Mouse (Mus musculus): ENCODE results near the gene Cep170b. TPM values are rescaled to one million over a fixed set of nuclear protein-coding genes. Genes with fewer than 3 reads are reported as not detected.

Cep170b gene
- polyA plus RNA-seq, 1 experiment from 2014 or later, result 20.1 TPM

- Histone ChIP-seq H3K9me3 (no peaks in the 10 kb centered on the region), H3K36me3 (peaks cover 12% of the 10 kb centered on the region; the same call in 1 of the 2 replicates), H3K4me1 (replicated peaks) (0 out of 2 replicates have a peak, but pooled peaks cover 4% of the 10 kb centered on the region), H3K27ac (no peak overlapping the region), H3K4me3 (replicated peaks) (no peak overlapping the region), H3K27me3 (replicated peaks) (no peaks in the 10 kb centered on the region), H3K9ac (no peak overlapping the region), H3K4me2 (replicated peaks) (no peak overlapping the region)
- ATAC-seq, result no peak
- 90% methylated on average over 10 of the region's 10 CpGs for WGBS
Measured at GRCm38 (mm10) chr12:112732591-112732990, 12.3 kb downstream of the Cep170b start.

GRCm38 (mm10) chr12:112734108-112734820, 14.0 kb downstream of the Cep170b start:
- H3K4me1 ChIP-seq (replicated peaks), result no peaks in the 10 kb centered on the region
- no peak overlapping the region for H3K9ac ChIP-seq
- WGBS, result 73% methylated on average over 2 of the region's 2 CpGs
- H3K36me3 ChIP-seq, result peaks cover 23% of the 10 kb centered on the region
- H3K4me3 ChIP-seq (replicated peaks), result no peak overlapping the region
- H3K27me3 ChIP-seq (replicated peaks), result no peaks in the 10 kb centered on the region
- H3K4me2 ChIP-seq (replicated peaks), result no peak overlapping the region
- ATAC-seq, result no peak
- no peaks in the 10 kb centered on the region for H3K9me3 ChIP-seq
- no peak overlapping the region for H3K27ac ChIP-seq

- H3K9me3 ChIP-seq, result no peaks in the 10 kb centered on the region
- no peak overlapping the region for H3K4me3 ChIP-seq (replicated peaks)
- H3K4me2 ChIP-seq (replicated peaks), result no peak overlapping the region
- no peaks in the 10 kb centered on the region for H3K4me1 ChIP-seq (replicated peaks)
- peaks cover 26% of the 10 kb centered on the region for H3K36me3 ChIP-seq
- H3K27ac ChIP-seq, result no peak overlapping the region
- 87% methylated on average over 19 of the region's 19 CpGs for WGBS
- H3K9ac ChIP-seq, result no peak overlapping the region
- H3K27me3 ChIP-seq (replicated peaks), result no peaks in the 10 kb centered on the region
- no peak for ATAC-seq
Measured at GRCm38 (mm10) chr12:112734881-112735655, 14.8 kb downstream of the Cep170b start.

GRCm38 (mm10) chr12:112735896-112736635, 15.8 kb downstream of the Cep170b start:
- H3K4me1 ChIP-seq (replicated peaks), result no peaks in the 10 kb centered on the region
- H3K4me3 ChIP-seq (replicated peaks), result no peak overlapping the region
- H3K9ac ChIP-seq, result no peak overlapping the region
- no peak overlapping the region for H3K4me2 ChIP-seq (replicated peaks)
- no peak for ATAC-seq
- 92% methylated on average over 29 of the region's 29 CpGs for WGBS
- no peaks in the 10 kb centered on the region for H3K27me3 ChIP-seq (replicated peaks)
- H3K9me3 ChIP-seq, result no peaks in the 10 kb centered on the region
- H3K36me3 ChIP-seq, result peaks cover 26% of the 10 kb centered on the region
- no peak overlapping the region for H3K27ac ChIP-seq

GRCm38 (mm10) chr12:112736636-112736925, 16.3 kb downstream of the Cep170b start:
- H3K9me3 ChIP-seq, result no peaks in the 10 kb centered on the region
- no peak overlapping the region for H3K9ac ChIP-seq
- no peak for ATAC-seq
- no peak overlapping the region for H3K4me2 ChIP-seq (replicated peaks)
- WGBS, result 88% methylated on average over 10 of the region's 10 CpGs
- H3K27me3 ChIP-seq (replicated peaks), result no peaks in the 10 kb centered on the region
- H3K4me3 ChIP-seq (replicated peaks), result no peak overlapping the region
- no peaks in the 10 kb centered on the region for H3K4me1 ChIP-seq (replicated peaks)
- H3K27ac ChIP-seq, result no peak overlapping the region
- peaks cover 26% of the 10 kb centered on the region for H3K36me3 ChIP-seq

- 89% methylated on average over 7 of the region's 7 CpGs for whole genome bisulfite sequencing
- Histone ChIP-seq H3K27me3 (replicated peaks) (no peaks in the 10 kb centered on the region), H3K4me2 (replicated peaks) (no peak overlapping the region), H3K4me1 (replicated peaks) (no peaks in the 10 kb centered on the region), H3K9me3 (no peaks in the 10 kb centered on the region), H3K9ac (no peak overlapping the region), H3K4me3 (replicated peaks) (no peak overlapping the region), H3K27ac (no peak overlapping the region), H3K36me3 (peaks cover 28% of the 10 kb centered on the region)
- no peak for ATAC-seq
Measured at GRCm38 (mm10) chr12:112737081-112737480, 16.8 kb downstream of the Cep170b start.

GRCm38 (mm10) chr12:112737761-112738160, 17.5 kb downstream of the Cep170b start:
- no peaks in the 10 kb centered on the region for H3K27me3 ChIP-seq (replicated peaks)
- H3K4me1 ChIP-seq (replicated peaks), result peaks cover 7% of the 10 kb centered on the region; the same call in 1 of the 2 replicates
- ATAC-seq, result no peak
- no peak overlapping the region for H3K4me3 ChIP-seq (replicated peaks)
- no peak overlapping the region for H3K9ac ChIP-seq
- no peak overlapping the region for H3K4me2 ChIP-seq (replicated peaks)
- WGBS, result 90% methylated on average over 14 of the region's 14 CpGs
- H3K9me3 ChIP-seq, result no peaks in the 10 kb centered on the region
- H3K36me3 ChIP-seq, result peaks cover 28% of the 10 kb centered on the region
- H3K27ac ChIP-seq, result no peak overlapping the region

GRCm38 (mm10) chr12:112738281-112739022, 18.2 kb downstream of the Cep170b start:
- Histone ChIP-seq H3K9ac (no peak overlapping the region), H3K4me2 (replicated peaks) (no peak overlapping the region), H3K4me3 (replicated peaks) (no peak overlapping the region), H3K9me3 (no peaks in the 10 kb centered on the region), H3K27ac (no peak overlapping the region), H3K27me3 (replicated peaks) (no peaks in the 10 kb centered on the region), H3K4me1 (replicated peaks) (peaks cover 13% of the 10 kb centered on the region; the same call in 1 of the 2 replicates), H3K36me3 (peaks cover 28% of the 10 kb centered on the region)
- 92% methylated on average over 31 of the region's 31 CpGs for WGBS
- no peak for ATAC-seq

GRCm38 (mm10) chr12:112739023-112739568, 18.8 kb downstream of the Cep170b start:
- Histone ChIP-seq H3K9ac (no peak overlapping the region), H3K9me3 (no peaks in the 10 kb centered on the region), H3K36me3 (peaks cover 28% of the 10 kb centered on the region), H3K4me1 (replicated peaks) (peaks cover 17% of the 10 kb centered on the region; the same call in 1 of the 2 replicates), H3K4me3 (replicated peaks) (no peak overlapping the region), H3K27me3 (replicated peaks) (no peaks in the 10 kb centered on the region), H3K4me2 (replicated peaks) (no peak overlapping the region), H3K27ac (no peak overlapping the region)
- ATAC-seq, result no peak
- WGBS, result 93% methylated on average over 24 of the region's 24 CpGs

GRCm38 (mm10) chr12:112742768-112743167, 22.5 kb downstream of the Cep170b start:
- Histone ChIP-seq H3K9me3 (no peaks in the 10 kb centered on the region), H3K4me3 (replicated peaks) (no peak overlapping the region), H3K4me1 (replicated peaks) (peaks cover 20% of the 10 kb centered on the region; the same call in 1 of the 2 replicates), H3K9ac (peak overlapping the region; percentile 17; the same call in 1 of the 2 replicates), H3K27ac (peak overlapping the region; percentile 63), H3K36me3 (peaks cover 16% of the 10 kb centered on the region), H3K4me2 (replicated peaks) (0 out of 2 replicates have a peak overlapping the region, but pooled peaks have one; percentile 6), H3K27me3 (replicated peaks) (no peaks in the 10 kb centered on the region)
- ATAC-seq, result peak; percentile 18; the same call in 1 of the 2 replicates
- 65% methylated on average over 6 of the region's 6 CpGs for WGBS

GRCm38 (mm10) chr12:112743168-112743975, 23.1 kb downstream of the Cep170b start:
- H3K27me3 ChIP-seq (replicated peaks), result no peaks in the 10 kb centered on the region
- H3K9ac ChIP-seq, result peak overlapping the region; percentile 17; the same call in 1 of the 2 replicates
- no peaks in the 10 kb centered on the region for H3K9me3 ChIP-seq
- peaks cover 13% of the 10 kb centered on the region for H3K36me3 ChIP-seq
- peak; percentile 88 for ATAC-seq
- WGBS, result 49% methylated on average over 25 of the region's 25 CpGs
- no peak overlapping the region for H3K4me3 ChIP-seq (replicated peaks)
- peaks cover 20% of the 10 kb centered on the region; the same call in 1 of the 2 replicates for H3K4me1 ChIP-seq (replicated peaks)
- H3K4me2 ChIP-seq (replicated peaks), result 0 out of 2 replicates have a peak overlapping the region, but pooled peaks have one; percentile 6
- peak overlapping the region; percentile 63 for H3K27ac ChIP-seq

Measured in intestine, embryonic 15.5 days (tissue).